Mouse (Mus musculus): Measurements from ENCODE around the gene 2510009E07Rik.

Gene 2510009E07Rik

DNA sequence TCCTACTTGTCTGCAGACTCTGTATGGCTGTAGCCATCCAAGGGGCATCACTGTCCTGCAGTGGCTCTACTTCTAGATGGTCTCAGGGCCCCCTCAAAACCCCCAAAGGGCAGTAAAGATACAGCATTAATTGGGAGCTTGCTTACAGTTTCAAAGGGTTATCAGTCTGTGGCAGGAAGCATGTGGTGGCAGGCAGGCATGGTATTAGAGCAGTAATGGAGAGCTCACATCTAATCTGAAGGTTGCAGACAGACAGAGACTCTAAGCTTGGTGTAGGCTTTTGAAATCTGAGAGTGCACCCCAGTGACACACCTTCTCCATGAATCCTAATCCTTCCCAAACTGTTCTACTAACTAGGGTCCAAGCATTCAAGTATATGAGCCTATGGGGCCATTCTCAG, 60.0 kb downstream of the 2510009E07Rik start:
- DNase-seq (ENCODE audit: low spot score): no peak

DNA sequence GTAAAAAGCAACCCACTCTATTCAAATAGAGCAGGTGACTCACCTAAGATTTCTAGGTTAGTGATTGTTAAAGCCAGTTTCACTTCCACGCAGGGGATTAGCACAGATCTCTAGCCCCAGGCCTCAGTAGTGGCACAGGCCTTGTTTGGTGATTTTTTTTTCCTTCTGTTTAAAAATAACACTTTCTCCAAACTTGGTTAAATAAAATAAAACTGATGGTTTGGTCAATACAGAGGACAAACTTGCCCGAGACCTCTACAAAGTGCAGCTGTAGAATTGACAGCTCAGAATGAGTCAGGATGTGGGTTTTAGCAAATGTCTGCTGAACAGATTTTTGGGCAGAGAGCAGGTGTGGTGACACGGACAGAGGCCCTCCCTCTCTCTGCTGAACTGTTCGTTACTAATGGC, 62.6 kb downstream of the 2510009E07Rik start:
- DNase-seq (ENCODE audit: low spot score): no peak

DNA sequence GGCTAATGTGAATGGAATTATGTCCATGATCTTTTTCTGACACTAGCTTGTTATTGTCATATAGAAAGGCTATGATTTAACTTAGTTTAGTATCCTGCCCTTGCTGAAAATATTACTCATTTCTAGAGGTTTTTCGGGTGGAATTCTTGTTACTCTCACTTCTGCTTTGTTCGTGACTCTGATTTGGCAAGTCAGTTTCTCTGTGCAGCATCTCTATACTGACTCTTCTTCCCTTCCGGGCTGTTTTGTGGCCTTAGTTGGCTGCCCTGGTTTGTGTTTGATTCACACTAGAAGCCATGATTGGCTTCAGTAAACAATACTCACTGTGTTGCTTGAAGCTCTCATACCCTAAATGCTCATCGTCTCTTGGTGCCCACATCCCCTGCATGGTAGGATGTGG, 63.9 kb downstream of the 2510009E07Rik start:
- no peak for DNase-seq (ENCODE audit: low spot score)

DNA sequence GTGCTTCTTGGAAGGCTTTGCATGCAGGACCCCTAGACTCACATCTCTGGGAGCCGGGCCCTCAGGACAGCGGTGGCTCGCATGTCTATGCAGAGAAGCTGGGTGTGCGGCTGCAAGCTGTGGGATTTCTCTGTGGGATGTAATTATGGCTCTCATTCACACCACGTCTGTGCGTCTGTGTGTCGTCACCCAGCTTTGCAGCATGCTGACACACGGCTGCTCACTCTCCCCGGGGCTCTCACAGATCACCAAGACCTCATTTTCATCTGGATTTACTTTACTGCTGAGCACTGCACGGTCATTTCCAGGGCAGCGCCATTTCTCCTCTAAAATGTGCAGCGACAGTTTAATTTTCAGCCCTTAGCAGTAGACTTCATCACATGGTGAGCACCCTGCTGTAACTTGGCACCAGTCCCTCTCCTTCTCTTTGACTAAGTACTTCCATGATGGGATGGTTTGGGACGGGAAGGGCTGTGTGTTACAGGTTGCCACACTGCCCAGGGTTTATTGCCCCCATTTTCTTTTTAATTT, 66.3 kb downstream of the 2510009E07Rik start:
- peak; percentile 48 for DNase-seq (ENCODE audit: low spot score)

DNA sequence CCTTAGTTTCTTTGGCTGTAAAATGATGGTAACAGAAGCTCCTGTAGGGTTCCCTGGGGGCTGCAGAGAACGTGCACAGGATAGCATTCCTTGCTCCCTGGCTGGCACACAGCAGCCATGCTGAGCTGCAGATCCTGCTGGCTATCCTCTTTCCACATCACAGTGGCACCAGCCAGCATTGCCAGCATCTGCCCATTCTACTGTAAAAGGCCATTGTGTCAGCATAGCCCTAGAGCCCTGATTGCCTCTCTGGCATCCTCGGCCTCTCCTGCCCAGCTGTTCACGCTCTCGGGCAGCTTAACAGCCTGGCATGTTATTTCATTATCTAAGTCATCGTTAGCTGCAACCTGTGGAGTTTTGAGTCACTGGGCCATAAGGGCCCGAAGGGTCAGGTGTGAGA, 67.2 kb downstream of the 2510009E07Rik start:
- DNase-seq (ENCODE audit: low spot score): no peak

DNA sequence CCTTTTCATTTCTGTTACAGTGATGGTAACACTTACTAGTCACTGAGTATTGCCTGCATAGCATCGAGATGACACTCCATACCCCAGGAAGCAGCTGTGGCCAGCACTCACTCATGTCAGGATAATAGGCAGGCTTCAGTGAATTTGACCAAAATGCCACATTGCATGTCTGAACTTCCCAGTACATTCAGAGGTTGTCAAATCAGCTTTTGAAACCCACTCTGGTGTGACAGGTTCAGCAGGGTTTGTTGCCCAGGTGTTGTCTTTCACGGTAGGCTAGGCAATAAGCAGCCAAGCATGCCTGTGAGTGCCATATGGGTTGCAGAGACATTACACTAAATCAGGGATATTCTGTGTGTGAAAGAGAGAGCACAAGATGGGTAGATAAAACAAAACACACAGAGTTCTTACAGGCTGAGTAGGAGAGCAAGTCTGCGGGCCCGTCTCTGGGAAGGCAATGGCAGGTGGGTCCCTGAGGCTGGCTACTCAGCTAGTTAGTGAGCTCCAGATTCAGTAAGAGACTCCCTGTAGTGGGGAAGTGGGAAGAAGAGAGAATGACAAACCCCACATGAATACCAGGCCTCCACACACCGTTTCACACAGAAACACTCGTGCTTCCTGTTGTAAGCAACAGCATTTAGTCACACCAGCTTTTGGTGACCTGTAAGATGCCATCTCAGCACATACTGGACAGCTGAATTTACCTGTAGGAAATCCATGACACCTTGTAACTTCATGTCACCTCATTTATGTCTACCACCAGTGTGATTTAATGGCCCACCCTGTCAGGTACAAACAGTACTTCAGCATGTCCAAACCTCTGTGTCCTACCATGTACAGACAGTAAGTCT, 68.5 kb downstream of the 2510009E07Rik start:
- no peak for DNase-seq (ENCODE audit: low spot score)

DNA sequence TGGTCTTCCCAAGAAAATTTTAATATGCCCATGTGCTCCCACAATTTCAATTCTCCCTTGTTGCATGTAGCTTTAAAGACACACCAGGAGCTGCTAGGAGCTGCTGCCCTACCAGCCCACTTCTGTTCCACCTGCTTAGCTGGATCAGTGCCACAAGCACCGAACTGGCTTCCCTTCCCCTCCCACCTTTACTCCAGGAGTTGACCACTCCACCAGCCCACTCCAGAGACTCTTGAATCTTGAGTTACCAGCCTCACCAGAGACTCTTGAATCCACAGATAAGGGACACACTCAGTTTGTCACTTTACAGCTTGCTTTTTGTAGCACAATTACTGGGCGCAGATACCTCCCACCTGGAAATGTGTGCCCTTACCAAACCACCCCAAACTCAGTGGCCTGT, 73.8 kb downstream of the 2510009E07Rik start:
- no peak for DNase-seq (ENCODE audit: low spot score)

DNA sequence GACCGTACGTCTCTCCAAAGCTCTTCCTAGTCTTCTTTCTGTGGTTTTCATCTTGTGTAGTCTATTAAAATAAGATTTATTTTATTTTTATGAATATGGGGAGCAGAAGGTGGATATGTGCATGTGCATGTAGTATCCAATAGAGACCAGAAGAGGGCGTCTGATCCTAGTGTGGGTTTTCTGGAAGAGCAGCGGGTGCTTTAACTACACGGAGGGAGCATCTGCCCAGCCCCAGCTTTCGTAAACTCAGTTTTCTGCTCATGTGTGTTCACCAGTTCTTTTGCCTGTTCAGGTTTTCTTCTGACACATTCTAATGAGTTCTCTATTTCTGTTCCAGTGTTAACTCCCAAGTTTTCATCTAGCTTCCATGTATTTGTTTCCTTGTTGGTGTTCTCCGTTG, 78.7 kb downstream of the 2510009E07Rik start:
- peak; percentile 47 for DNase-seq (ENCODE audit: low spot score)

DNA sequence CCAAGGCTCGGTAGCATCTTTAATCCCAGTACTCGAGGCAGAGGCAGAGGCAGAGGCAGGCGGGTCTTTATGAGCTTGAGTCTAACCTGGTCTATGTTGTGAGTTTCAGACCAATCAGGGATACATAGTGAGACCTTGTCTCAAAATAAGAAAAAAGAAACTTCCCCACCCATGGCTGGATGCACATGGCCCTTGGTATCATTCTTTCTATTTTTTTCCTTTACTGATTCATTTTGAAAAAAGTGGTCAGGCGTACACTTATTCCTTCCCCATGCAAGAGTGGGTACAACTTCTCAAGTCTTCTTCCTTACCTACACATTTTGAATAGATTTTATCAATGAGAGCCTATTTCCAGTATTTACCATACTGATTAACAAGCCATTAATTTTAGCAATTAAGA, 84.0 kb downstream of the 2510009E07Rik start:
- DNase-seq (ENCODE audit: low spot score): no peak

DNA sequence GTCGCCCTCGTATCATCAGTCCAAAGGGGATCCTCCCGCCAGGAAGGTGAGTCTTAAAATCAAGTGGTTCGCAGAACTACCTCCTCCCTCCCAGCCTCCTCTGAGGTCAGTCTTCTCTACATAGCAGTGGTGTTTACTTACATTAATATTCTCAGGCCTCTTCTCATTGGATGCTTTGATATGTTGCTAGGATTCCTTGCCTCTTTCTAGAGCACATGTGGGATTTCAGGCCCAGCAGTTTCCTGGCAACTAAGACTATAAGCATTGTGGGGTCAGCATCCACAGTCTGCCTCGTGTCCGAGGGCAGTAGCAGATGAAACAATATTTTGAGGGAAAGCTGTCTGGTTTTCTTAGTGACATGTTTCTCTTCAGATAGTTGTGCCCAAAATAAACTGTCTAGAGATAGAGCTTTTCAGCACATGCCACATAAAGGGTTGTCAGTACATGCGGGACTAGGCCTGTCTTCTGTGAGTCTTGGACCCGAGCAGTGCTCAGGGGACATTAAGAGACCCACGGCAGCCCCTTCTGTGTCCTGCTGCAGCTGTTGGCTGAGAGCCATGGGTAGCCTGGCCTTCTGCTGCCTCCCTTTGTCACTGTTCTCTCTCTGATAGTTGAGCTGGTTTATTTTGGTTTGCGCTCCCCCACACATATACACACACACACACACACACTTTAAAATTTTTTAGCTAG, 86.1 kb downstream of the 2510009E07Rik start:
- DNase-seq (ENCODE audit: low spot score): no peak

DNA sequence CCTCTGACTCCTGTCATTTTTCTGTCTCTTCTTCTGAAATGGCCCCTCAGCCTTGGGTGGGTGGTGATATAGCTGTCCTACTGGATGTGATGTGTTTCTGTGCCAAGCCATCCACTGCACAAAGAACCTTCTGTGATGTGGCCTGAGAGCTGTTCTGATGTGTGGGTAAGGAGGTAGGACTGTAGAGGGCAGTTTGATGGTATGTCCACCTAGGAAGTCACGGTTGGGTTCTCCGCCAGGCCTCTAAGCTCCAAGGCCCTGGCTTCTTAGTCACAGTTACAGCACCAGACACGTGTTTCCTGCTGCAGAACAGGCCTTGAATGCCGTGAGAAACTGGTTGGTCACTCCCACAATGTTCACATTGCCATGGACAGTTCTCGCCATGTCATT, 86.8 kb downstream of the 2510009E07Rik start:
- no peak for DNase-seq (ENCODE audit: low spot score)

DNA sequence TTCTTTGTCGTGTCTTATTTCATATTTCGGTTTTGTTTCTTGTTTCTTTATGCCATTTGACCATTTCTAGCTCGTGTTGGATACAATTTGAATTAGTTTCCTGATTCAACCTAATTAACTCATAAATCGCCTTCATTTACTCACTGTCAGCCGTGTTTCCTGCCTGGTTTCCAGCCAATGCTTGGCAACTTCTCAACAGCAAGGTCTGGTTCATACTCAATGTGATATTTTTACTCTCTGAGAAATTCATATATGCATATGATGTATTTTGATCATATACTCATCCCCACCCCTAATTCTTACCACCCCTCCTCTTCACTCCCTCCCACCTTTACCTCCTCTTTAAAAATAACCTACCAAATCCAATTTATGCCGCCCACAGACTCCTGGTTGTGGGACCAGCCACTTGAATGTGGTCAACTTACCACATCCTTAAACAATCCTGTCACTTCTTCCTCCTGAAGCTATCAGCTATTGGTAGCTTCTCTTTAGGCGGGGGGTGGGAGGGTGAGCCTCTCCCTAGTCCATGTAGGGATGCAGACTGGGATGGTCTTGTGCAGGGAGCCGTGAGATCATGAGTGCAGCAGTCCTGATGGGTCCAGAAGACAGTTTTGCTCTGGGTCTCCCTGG, 87.3 kb downstream of the 2510009E07Rik start:
- DNase-seq (ENCODE audit: low spot score): no peak

DNA sequence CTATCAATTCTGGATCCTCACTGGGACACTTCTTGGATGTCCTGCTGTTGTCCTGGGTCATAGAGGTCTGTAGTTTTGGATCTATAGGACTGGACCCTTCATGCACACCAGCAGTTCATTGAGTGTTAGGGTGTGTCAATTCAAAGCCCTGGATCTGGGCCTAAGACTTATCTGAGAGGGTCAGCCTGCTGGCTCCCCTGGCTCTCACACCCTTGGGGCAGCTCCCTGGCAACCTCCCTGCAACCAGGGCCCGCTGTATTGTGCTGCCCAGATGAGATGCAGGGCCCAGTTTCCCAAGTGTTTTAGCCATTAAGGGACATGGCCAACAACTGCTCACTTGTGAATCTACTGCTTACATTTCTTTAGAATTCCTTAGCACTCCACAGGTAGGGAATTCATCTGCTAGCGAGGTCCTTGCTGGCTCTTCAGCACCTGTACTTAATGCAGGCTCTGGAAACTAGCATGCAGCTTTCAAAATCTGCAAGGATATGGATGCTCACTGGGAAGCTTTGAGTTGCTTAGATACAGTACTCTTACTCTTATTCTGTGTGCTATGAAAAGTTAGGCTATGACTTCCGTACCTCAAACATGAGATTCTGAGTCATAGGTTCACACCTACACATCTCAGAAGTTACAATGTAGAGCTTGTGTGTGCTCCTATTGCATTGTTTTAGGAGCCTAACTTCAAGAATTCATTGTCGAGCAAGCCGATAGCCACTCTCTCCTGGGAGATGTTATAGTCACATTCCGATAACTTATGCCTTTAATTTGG, 88.0 kb downstream of the 2510009E07Rik start:
- no peak for DNase-seq (ENCODE audit: low spot score)

DNA sequence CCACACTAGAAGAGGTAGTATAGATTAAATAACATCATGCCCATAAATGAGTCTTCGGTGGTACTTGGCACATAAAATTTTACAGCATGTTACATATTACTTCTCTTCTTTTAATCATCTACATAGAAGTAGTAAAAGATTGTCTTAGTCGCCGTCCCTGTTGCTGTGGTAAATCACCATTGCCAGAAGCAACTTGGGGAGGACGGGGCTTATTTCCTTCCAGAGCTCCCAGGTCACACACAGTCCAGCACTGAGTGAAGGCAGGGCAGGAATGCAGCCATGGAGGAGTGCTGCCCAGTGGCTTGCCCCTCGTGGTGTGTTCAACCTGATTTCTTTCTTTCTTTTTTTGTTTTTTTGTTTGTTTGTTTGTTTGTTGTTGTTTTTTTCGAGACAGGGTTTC, 90.1 kb downstream of the 2510009E07Rik start:
- no peak for DNase-seq (ENCODE audit: low spot score)
